Mouse (Mus musculus) layer of hippocampus, adult 9-11 months (tissue): ENCODE measurements around the gene Gm26620.

Experiments used
- DNase-seq: peaks from one replicate; pipeline ENCODE4 v3.0.0; 2022

Gm26620 gene

DNA sequence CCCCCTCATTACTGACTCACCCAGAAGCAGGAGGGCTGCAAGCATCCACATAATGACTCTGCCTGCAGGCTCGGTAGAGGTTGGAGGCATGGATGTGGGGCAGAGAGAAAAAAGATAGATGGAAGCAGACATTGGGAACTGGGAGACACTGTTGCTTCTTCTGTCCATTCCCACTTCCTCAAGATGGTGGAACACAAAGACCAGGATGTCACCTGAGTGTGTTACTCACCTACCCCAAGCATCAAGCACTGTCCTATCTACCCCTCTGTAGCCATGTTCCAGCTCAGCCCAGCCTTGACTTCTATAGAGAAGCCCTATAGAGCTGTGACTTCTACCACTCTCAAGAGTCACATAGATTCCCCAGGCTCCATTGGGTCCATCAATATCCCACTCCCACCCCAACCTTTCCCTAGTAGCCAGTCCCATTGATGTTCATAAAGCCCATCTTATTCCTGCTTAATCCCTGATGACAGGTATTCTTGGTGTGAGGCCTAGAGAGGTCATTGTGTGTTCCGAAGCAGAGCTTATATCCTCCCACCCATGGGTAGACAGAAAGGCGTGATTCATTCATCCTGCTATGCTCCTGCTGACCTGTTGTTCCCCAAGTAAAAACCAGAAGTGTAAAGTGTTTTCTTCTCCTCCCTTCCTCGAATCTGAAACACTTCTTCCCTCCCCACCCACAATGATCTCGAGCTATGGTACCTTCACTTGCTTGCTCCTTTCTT is 28.2 kb downstream of the Gm26620 start, which contains the start of gene Fcrlb:
Gene Fcrlb, minus strand, starts transcription at position 51 of the 725 bp plus-strand sequence.
- DNase-seq: no peak

DNA sequence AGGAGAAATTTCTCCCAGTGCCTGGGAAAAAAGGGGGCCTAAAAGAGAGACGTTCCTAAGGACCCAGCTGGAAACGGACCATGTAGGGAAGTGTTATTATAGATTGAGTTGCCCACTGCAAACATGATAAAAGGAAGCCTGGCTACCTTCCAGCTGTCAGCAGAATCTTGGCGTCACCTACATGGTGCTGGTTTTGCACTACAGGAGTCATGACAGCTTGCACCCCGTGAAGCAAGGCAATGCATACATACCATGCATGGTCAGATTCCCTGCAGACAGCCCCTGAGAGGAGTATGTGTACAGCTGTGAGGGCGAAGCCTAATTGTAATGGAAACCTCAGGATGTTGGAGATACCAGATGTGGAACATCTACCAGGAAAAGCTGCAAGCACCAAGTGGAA is 30.8 kb downstream of the Gm26620 start:
- DNase-seq: no peak

DNA sequence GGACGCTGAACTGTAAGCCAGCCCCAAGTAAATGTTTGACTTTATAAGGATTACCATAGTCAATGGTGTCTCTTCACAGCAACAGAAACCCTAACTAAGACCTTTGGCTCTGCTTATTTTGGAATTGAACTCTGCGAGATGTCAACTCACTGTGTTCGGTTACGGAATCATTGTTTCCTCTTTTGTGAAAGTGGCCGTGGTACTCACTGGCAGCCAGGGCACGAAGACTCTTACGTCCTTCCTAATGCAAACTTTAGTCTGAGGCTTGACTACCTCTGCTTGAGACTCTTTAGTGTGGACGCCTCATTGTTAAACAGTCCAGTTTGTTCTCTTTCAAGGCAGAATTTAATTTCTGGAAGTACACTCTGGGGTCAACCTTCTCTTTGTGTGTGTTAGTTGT is 34.4 kb downstream of the Gm26620 start:
- no peak for DNase-seq

DNA sequence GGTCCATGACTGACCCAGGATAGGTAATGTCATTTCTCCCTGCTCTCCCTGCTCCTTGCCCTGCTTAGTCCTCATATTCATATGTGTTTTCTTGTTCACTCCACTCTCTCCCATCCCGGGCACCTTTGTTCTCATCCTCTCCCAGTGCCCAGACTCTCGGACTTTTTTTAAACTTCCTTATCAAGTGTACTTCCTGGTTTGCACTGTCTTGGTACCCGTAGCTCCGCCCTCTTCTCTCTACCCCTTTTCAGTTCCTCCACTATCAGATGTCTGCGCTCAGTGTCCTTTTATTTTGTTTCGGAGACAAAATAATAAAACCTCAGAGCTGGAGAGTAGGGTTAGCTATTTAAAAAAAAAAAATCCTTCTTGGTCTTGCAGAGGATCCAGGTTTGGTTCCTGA is 39.6 kb downstream of the Gm26620 start:
- DNase-seq: peak; percentile 53

DNA sequence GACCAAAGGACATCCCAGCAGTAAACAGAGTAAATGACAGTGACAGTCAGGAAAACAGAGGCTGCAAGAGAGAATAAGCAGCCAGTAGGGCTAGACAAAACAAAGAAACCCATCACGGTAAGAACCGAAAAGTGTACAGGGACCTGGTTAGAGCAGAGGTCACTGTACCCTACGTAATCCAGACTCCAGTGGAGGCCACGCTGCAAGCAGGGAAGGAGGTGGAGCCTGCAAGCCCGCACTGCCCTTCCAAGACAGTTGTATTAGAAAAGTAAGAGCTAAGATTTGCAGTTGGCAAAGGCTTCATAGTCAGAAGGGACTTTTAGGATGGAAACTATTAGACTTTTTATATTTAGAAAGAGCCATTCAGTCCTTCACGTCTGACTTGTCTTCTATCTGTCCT is 42.1 kb downstream of the Gm26620 start:
- no peak for DNase-seq

DNA sequence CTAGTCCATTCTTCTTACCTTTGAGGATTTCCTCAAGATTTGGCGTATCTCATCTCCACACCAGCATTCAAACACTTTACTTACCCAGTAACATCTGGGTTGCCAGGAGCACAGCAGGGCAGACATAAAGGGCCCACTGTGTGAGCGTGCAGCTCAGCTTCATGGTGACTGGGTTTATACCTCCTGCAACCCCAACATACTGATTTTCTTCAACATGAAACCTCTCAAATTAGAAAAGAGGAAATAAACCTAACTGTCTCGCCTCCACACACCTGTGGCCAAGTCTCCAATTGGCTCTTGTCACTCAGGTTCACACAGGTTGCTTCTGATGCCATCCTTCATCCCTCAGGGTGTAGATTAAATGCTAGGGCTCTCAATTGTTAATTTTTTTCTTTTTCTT is 42.5 kb downstream of the Gm26620 start, which contains the start of gene Fcrla:
Gene Fcrla, minus strand, starts transcription at position 206 of the 400 bp plus-strand sequence.
- DNase-seq: no peak

DNA sequence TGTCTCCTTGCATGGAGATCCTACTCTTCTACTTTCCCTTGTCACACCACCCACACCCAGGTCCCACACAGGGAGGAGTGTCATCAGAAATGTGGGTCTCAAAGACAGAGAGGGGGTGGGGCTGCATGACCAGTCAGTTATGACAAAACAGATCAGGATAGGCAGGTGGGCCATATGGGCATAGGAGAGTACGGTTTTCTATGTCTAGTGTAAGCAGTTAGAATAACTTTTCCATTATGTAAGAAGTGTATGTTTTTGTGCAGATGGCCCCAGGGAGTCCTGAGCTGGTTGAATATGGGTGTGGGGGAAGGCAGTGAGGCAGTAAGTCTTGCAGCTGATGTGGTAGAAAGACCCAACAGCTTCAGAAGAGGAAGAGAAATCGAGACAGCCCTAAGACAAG is 43.6 kb downstream of the Gm26620 start:
- DNase-seq: no peak

DNA sequence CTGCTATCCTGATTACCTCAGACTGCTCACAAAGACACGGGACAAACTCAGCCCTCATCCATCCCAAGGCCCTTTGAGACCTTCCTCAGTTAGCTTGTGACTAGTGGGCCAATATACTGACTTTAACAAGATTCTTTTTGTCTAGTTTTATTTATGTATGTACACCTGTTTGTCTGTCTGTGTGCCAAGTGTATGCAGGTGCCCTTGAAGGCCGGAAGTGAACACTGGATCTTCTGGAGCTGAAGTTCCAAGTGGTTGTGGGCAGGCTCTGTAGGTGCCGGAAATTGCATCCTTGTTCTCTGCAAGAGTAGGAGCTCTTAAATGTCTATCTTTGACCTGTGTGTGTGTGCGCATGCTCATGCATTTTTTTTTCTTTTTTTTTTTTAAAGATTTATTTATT is 44.4 kb downstream of the Gm26620 start:
- no peak for DNase-seq

DNA sequence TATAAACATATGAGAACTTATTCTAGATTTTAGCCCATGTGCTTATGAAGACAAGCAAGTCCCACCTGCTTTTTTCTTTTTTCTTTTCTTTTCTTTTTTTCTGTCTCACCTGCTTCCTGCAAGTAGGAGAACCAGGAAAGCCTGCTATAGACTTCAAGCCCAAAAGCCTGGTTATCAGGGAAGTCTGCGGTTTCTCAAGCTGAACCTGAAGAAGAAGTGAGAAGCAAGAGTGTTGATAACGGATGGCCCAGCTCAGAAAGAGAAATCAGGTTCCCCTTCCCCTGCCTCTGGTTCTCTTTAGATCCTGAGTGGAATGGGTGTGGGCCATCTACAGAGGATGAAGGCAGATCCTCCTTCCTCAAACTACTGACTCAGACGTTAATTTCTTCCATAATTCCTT is 47.2 kb downstream of the Gm26620 start:
- DNase-seq: no peak

DNA sequence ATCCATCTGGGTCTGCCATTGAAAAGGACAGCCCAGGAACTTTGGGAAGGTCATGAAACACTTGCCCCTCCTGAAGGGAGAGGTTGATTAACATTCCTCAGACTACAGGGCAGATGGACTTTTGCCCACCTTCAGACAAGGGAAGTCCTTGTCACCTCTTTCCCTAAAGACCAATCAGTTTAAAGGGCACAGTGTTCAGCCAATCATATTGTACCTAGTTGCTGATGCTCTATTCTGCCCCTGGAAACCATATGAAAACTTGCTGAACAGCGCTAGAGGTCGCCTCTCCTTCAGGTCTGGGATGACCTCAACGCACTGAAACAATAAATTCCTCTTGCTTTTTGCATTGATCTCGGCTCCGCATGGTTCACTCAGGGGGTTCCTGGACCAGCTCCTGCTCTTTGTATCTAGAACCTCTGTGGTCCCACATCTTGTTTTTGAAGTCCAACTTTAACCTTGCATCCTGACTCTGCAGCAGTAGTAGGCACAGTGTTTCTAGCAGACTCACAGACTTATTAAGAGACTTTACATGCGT is 48.6 kb downstream of the Gm26620 start:
- no peak for DNase-seq

DNA sequence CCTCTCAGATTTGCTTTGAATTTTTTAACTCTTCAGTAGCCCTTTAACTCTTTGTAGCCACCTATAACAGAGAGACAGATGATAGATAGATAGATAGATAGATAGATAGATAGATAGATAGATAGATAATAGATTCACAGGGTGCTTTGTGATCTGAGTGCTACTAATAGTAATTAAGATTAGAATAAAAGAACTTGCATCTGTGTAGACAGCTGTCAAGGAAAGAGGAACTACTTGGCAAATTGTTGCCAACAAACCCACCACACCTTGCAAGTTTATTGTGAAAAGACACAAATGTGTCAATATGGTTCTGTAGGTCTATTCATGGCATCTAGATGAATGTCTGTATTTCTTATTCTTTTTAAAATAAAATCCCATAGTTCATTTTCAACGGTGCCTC is 49.1 kb downstream of the Gm26620 start:
- DNase-seq: no peak

DNA sequence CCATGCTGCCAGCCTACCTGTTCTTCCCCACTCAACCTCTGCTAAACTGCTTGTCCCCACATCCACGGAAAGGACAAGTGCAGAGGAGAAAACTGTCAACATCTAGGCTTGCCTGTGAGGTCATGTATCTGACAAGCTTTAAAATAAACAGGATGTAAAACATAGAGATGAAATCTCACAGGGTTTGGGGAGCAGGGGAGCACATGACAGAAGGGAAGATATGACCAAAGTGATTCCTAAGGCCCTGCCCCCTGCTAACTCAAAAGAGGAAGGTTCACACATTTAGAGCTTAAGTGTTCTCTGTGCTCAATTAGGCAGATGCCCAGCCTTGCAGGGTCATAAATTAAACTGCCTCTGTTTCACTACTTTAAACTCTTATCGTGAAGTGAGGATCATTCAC is 49.5 kb downstream of the Gm26620 start:
- DNase-seq: no peak
